Mouse (Mus musculus) adrenal gland, postnatal 4 days (tissue): ENCODE data around the gene Slc28a1. TPM values are rescaled to one million over a fixed set of nuclear protein-coding genes. Genes with fewer than 3 reads are reported as not detected.
"Not testable (repeated sequence)": the region's sequence is repeated elsewhere in the genome, so short reads cannot be mapped to it uniquely, and the experiment has no call there.

Experiments used
- DNase-seq, 2 experiments: peaks; one replicate each; pipeline ENCODE4 v3.0.0; 2021 to 2022; ENCODE audit warnings: low spot score in 2 of 2, mixed read lengths in 2 of 2
- total RNA-seq, 2 experiments: library from RNA; stranded (reverse); gene quantifications; 2 replicates each; pipeline ENCODE4 v1.2.3; 2021

The Slc28a1 gene
- total RNA-seq, 2 experiments from 2014 or later = 0.56 TPM

DNA sequence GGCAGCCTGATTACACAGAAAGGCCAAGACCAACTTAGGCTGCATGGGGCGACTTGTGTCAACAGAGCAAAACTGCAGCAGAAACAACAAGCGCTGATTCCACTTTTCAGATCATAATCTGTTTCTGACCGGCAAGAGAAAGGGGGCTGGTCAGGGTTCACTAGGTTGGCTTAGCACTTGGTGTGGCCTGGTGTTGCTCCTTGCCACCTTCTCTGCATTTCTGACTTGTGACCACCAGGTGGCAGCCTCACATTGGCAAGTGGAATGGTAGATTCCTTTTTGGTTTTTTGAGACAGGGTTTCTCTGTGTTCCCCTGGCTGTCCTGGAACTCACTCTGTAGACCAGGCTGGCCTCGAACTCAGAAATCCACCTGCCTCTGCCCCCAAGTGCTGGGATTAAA is 47.7 kb downstream of the Slc28a1 start:
- peak; percentile 22 to 54 for DNase-seq

DNA sequence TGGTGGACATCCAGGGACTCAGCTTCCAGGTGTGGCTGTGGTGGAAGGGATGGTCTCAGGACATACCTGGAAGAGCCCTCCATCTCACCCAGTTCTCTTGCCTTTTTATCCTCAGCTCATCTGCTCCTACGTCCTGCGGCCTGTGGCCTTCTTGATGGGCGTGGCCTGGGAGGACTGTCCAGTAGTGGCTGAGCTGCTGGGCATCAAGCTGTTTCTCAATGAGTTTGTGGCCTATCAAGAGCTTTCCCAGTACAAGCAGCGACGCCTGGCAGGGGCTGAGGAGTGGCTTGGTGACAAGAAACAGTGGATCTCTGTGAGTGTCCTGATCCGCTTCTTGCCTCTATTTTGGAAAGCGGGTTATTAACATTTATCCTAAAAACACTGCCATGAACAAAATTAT is 49.8 kb downstream of the Slc28a1 start:
- DNase-seq = no peak

DNA sequence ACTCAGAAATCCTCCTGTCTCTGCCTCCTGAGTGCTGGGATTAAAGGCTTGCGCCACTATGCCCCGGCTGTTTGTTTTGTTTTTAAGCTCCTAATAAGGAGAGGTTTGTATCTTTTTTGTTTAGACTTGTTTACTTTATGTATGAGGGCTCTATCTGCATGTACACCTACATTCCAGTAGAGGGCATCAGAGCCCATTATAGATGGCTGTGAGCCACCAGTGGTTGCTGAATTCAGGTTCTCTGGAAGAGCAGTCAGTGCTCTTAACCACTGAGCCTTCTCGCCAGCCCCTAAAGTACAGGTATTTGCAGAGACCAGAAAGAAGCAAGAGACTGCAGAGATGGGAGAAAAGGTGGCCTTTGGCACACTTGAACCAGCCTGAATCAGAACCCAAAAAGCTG is 52.5 kb downstream of the Slc28a1 start:
- DNase-seq = no peak

DNA sequence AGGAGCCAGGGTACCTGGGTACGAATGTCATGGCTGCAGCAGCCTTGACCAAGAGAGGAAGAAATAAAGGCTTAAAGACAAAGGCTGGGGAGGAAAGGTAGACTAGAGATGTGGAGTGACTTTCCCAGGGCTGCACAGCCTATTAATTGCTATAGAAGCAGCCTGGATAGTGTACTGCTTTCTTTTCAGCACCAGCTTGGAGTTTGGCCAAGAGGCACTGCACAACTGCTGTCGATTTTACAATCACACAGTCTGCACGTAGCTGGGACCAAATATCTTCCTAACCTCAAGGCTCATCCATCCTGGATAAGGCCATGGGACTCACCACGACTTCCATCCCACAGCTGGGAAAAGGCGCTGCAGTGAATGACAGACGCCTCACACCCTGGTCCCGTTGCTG is 54.8 kb downstream of the Slc28a1 start:
- DNase-seq = no peak

DNA sequence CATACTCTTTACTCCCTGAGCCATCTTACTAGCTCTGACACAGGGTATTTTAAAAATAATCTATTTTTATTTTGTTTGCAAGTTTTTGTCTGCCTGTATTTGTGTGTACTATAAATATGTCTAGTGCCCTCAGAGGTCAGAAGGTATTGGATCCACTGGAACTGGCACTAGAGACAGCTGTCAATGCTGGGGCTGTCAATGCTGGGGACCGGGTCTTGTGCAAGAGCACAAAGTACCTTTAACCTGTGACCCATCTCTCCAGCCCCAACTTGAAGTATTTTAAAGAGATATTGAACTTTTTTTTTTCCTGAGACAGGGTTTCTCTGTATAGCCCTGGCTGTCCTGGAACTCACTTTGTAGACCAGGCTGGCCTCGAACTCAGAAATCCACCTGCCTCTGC is 59.3 kb downstream of the Slc28a1 start:
- DNase-seq = no peak

DNA sequence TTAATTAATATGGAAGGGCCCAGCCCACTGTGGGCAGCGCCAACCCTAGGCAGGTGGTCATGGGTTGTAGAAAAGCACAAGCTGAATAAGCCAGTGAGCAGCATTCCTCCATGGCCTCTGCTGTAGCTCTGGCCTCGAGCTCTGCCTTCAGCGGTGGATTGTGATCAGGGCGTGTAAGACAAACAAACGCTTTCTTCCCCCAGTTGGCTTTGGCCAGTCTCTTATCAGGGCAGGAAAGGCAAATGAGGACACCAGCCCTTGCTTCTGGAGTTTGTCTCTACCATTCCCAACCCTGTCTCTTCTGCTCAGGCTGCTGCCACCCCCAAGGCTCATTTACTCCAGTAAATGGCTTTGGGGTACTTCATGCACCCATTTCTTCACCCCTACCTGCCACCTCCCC is 60.1 kb downstream of the Slc28a1 start:
- DNase-seq = no peak

DNA sequence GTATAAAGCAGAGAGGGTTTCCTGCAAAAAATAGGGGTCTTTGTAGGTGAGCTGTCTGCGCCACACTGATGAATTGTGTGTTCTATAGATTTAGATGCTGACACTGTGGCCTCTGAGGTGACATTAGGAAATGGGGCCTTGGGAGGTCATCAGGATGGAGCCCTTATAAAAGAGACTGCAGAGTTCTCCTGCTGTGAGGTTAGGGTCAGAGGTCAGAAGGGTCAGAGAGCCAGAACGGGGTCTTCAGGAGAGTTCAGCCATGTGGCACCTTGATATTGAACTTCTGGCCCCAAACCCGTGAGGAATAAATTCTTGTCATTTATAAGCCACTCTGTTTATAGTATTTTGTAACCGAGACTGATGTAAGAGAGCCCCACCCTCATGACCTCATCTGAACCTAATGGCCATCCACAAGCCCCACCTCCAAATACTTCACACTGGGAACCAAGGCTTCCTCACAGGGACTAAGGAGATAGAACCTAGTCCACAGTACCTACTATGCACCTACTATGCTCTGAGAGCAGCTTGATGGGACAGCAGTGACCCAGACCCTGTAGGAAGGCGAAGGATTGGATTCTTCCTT is 61.7 kb downstream of the Slc28a1 start:
- no peak for DNase-seq

DNA sequence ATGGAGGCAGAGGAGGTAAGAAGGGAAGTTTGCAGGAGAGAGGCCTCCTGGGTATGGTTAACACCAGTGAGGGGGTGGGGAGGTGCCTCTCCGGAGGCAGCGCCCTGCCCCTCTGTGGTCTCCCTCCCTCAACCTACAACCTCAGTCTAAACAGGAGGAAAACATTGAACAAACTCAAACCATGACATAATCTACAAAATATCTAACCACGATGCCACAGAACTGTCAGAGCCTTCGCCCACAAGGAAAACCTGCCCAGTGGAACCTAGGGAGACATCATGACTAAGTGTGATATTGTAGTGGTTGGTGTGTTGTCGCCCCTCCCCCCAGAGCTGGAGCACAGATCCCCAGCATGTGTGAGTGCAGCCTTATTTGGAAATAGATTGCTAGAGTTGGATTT is 64.9 kb downstream of the Slc28a1 start:
- no peak for DNase-seq

DNA sequence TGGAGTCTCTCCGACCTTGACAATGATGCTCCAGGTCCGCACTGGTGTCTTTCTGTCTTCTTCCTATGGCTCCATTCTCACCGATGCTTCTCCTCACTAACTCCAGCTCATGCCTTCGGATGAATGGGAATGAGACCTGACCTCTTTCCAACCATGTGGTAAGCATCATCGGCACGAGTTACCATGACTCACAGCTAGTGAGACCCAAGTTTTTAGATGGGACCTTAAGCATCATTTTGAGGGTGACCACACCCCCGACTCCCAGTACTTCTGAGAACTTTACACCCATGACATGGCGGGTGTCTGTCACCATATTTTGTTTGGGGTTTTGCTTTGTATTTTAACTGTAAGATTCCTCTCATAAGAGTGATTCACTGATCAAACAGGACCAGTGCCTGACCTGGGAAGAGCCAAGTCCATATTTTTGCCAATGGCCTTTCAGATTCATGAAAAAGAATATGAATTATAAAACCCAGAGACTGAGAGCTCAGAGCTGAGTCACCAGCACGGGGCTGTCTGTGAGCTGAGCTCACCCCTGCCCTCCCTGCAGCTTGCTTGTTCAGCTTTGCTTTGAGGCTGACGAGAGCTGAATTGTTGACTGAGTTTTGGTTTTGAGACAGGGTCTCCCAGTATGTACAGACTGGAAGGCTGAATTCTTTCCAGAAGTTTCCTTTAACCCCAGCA is 68.0 kb downstream of the Slc28a1 start:
- DNase-seq = no peak

DNA sequence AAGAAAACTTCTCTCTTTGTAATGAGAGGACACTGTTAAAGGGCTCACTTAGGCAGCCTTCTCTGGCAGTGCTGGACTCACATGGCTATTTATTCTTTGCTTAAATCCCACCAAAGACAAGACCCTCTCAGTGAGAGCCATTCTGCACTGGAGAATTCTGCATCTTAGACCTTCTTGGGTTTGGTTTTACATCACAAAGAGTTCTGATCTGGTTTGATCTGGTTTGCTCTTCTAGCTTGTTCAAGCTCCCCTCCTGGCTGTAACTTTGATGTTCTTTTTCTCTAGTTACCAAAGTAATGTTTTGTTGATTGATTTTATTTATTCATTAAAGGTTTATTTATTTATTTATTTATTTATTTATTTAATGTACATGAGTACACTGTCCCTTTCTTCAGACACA is 68.6 kb downstream of the Slc28a1 start:
- DNase-seq = no peak

DNA sequence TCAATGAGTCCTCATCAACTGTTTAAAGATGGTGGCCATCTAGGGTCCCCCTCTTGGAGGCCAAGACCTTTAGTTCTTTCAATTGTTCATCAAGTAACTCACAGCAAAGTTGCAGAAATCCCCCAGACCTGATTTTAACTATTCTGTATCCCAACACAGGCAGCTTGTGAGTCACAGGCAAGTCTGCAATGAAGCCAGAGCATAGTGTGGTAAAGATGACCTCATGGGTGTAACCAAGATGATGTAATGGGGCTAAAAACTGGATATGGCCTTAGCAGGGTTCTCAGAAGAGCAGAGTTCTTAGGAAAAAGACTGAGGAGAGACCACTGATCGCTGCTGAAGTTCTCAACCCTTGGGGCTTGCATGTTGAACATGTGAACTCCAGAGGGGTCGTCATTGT is 69.5 kb downstream of the Slc28a1 start:
- no peak for DNase-seq

DNA sequence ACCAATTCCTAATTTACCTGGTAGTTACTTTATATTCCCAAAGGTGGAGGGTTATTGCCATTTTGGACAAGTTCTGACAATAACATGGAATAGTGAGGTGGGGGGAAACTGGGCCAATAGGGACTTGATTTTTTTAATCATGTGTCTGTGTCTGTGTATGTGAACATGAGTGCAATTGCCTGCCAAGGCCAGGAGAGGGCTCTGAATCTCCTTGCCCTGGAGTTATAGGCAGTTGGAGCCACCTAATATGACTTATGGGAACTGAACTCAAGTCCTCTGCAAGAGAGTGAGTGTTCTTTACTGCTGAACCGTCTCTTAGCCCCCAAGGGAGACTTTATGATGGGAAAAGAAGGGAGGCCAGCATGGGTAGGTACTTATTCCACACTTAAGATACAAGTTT is 70.1 kb downstream of the Slc28a1 start:
- DNase-seq = no peak

DNA sequence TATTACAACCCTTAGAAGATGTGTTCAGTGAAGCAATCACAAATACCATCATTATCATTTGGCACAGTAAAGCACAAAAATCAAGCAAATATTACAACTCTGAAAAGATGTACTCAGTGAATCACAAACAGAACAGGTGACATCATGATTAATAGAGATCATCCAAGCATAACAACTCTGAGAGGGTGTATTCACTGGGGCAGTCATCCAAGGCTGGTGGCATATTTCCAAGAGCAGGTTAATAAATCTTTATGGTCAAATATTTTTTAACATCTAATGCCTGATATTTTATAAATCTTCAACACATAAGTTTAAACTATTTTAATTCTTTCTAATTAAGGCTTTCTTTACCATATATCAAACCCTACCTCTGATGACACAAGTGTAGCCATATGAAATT is 71.4 kb downstream of the Slc28a1 start:
- DNase-seq = not testable (repeated sequence)

DNA sequence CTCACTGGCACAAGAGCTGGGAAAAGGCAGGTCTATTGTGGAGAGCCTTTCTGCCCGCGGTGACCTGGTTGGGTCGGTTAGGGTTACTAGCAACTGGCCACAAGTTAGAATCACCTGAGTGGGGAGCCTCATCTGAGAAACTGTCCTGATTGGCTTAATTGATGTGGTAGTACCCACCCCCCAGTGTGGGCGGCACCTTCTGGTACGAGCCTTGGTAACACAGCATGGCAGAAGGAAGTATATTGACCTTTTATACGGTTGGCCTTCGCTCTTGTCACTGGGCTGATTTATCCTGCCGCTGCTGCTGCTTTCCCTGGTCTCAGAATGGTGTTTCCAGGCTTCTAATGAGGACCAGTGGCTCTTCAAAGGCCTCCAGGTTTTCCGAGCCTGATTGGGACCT is 74.6 kb downstream of the Slc28a1 start:
- DNase-seq = no peak

DNA sequence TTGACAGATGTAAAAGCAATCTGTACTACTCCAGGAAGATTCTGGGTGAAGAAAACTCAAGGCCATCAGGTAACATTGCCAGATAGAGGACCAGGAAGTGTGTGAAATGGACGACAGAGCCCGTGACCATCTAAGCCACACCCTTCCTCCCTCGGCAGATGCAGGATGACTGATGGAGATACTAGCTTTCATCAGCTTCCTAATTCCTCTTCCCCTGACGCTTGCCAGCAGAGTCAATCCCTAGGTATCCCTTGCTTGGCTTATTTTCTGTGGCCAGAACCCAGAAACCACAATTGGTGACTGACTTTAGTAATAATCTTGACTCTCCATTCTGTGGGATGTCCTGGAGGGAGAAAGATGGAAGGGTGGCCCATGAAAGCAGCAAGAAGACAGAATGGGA is 80.9 kb downstream of the Slc28a1 start:
- DNase-seq = no peak

DNA sequence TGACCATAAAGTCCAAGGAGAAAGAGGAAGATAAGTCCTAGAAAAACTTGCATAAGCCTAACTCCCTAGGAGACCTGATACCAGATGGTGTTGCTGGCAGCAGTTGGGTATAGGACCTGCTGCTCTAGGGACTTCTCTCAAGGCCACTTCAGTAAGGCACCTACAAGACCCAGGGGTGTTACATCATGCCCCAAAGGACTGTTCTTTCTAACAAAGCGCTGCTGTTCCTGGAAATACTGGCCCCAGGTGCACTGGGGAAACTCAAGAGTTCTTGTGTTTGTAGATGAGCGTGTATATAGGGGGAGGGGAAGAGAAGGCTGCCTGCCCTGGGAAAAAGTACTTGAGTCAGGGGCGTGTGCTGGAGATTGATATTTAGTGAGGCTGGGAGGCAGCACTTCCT is 82.2 kb downstream of the Slc28a1 start:
- no peak for DNase-seq

DNA sequence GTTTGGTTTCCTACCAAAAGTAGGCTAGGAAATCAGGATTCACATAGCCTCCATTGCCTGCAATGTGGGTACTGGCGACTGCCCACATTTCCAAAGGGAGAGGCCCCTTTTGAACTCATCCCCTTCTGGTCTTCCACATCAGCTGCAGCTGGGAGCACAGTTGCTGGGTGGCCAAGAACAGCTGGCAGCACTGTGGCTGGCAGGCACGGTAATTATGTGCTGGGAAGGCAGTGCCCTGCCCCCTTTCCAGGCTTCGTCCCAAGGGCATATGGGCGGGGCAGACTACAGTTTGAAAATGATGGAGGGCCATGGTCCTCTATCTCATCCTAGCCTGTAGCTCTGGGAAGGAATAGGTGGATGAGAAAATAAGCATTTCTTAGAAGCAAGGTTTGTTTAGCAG is 83.9 kb downstream of the Slc28a1 start:
- peak in 1 of 2 experiments; percentile 37 for DNase-seq

DNA sequence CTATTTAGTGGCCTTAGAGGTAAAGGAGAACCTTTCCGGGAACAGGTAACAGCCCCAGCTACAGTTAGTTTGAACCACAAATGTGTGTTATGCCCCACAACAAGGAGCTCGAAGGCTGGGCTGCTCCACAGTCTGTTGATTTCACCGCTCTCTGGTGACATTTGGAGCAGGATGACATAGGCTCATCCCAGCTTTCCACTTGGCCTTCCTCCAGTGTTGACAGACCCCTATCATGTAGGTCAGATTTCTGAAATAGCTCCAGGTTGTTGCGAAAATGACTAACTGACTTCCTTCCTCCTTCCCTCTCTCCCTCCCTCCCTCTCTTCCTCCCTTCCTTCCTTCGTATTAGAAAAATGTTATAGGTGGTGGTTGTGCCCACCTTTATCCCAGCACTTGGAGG is 84.5 kb downstream of the Slc28a1 start:
- no peak for DNase-seq

DNA sequence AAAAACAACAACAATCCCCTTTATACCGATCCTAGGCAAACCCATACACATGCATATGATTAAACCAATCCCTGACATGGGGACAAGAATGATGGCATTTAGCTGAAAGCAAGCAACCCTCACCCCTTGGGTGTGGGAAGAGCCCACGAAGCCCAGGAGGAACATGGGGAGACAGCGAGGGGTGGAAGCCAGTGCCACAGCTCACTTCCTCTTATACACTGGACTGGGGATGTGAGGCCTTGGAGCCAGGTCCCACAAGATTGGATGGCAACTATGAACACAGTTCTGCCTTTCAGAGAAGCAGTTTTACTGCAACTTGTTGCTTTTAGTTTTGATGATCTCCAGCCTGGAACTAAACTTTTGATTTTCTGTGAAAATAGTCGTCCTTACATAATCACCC is 85.2 kb downstream of the Slc28a1 start:
- DNase-seq = no peak

DNA sequence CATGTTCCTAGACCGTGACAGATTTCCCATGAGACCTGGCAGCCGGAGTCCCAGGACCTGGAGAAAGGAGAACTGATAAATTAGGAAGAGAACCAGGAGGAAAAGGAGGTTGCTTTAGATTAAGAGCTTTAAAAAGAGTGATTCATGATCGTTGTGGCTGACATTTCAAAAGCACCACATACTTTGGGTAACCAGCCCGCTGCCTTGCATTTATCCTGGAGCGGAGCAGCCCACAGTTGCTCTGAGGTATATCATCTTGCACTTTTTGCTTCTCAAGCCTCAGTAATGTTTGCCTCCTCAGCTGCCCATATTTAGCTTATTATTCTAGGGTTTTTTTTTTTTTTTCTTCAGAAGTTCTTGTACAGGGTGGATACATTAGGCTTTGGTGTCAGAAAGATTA is 87.8 kb downstream of the Slc28a1 start:
- DNase-seq = no peak

DNA sequence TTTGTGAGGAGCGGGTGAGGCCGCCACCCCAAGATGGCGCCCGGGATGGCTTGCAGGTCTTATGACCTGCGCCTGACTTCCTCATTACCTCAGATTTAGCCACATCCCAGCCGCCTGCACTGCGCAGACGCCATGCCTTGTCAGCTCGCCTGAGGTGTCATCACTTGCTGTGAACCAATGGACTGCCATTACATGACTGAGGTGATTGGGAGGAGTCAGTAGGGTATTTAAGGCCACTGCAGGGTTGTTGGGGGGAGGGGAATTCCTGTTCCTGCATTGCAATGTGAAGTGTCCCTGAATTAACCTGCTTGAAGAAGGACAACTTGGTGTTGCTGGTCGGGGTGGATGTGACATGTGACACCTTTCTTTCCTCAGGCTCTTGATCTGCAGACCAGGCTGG is 89.0 kb downstream of the Slc28a1 start:
- not testable (repeated sequence) for DNase-seq

DNA sequence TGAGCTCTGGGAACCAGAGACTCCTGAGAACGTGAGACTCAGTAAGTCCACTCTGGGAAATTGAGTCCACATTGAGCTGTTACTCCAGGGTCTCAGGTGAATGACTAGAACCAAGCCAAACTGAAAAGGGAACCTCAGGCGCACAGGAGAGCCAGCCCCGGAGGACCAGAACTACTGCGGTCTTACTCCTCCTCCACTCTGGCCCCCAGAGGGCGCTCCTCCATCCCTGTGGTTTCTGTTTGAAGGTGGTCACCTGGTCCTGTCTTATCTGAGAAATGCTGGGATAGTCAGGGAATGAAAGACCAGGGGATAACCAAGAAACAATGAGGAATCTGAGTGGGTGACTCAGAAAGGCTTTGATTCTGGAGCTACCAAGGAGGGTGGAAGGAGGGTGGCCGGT is 94.3 kb downstream of the Slc28a1 start:
- DNase-seq = peak; percentile 35 to 54

DNA sequence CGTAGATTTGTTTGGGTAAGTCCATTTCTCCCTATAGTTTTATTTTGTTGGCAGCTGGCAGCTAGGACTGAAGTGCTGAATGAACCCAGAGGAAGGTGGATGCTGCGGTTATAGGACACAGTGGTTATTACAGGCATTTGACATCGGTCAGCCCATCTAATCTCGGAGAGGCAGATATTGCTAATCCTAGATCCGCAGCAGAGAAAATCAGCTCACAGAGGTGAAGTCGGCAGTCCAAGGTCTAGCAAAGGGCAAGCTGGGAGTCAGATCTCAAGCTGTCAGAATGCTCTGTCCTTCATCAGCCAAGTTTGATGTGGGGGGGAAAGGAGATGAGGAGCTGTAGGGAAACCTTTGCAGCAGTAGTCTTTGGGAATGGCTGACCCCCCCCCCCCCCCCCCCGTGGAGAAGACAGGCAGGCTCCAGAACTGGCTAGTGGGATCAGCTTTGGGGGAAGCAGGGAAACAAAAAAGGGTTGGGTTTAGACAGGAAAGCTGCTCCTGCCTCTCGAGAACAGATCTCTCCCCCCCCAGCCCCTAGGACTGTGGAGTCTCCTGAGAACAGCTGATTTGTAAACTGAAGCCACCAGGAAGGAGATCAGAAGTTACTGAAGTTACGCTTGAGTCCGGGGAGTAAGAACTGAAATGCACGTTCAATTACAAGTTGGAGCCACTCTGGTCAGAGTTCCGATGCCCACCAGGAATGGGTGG is 95.5 kb downstream of the Slc28a1 start:
- no peak for DNase-seq
